Mouse (Mus musculus): ENCODE results near the gene Foxred1.

The Foxred1 gene

DNA sequence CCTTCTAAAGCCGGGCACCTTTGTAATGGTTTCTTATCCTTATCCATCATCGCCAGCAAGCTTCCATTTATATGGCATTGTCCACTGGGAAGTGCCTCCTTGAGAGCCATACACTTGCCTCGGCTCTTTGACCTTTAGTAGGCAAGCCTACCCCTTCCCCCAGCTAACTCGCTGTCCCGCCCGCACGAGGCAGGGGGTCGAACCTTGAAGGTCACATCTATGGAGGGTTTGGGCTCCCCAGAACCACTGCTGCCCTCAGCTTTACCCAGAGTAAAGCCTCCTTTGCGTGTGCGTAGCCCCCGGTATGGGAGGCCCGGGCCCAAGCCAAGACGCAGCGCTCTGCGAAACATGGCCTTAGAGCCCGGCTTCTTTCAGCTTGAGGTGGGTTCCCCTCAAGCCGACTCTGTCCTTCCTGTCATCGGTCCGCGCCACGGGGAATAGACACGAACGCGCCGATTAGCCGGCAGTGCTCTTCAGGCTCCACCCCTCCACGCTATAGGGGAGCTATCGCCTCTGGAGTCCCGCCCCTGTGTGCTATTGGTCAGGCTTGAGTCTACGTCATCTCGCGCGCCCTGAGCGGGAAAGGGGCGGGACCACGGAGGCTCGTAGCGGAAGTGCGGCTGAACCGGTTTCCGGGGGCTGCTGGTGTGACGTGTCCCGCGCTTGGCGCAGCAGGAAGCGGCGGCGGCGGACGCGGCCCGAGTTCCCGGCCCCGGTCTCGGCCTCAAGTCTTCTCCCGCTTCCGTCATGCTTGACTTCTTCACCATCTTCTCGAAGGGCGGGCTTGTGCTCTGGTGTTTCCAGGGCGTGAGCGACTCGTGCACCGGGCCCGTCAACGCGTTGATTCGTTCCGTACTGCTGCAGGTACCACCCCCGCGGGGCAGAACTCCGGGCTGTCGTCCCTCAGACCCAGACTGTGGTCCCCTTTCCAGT lies at the start of gene Foxred1:
Gene Foxred1, minus strand, starts transcription at position 514 of the 933 bp plus-strand sequence.
- DNase-seq (ENCODE audit: low spot score): peak; percentile 100

DNA sequence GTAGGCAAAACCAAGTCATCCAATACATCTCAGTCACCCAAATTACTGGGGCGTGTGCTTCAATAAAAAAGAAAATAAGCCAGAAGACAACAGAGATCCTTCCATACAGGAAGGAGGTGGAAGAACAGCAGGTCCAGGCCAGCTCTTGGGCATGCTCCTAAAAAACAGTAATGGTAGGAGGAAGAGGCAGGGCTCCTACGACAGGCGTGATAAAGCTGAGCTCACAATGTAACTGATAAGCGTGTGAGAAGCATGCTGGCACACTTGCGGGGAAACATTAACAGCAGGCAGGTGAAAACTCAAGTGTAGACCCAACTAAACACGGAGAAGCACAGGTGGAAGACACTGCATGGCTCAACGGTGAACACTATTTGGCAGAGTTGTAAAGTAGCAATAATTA lies 46.5 kb upstream of the Foxred1 start:
- DNase-seq (ENCODE audit: low spot score): no peak

DNA sequence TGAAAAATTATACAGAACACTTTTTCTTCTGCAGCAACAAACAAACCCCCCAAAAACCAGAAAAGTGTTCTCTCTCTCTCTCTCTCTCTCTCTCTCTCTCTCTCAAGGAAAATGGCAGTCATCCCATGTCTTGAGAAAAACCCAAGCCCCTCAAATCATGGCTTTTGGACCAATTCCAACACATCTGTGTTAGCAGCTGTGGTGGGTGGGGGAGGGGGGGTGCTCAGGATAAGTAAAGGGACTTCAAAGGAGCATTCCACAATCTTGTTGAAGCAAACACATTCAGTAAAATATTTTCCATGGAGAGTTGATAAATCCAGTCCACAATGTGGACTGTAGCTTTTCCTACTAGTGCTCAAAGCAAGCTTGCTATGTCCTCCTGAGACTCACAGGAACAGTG lies 38.6 kb upstream of the Foxred1 start:
- DNase-seq (ENCODE audit: low spot score): no peak

DNA sequence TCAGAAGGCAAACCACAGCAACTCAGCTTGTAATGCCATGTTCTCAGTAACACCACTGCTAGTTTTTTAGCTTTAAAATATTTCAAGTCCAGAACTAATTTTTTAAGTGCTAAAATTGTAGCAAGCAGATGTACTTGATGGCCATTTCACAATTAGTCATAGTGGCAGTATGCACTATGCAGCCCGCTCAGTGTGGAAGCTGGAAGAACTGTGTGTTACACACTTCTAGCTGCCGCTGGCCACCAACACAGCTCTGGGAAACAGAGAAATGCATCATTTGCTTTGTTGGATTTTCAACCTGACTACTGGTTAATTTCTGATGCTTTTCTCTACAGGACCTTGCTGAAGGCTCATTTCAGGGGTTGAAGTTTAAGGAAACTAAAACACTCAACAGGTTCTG lies 36.5 kb upstream of the Foxred1 start:
- no peak for DNase-seq (ENCODE audit: low spot score)

DNA sequence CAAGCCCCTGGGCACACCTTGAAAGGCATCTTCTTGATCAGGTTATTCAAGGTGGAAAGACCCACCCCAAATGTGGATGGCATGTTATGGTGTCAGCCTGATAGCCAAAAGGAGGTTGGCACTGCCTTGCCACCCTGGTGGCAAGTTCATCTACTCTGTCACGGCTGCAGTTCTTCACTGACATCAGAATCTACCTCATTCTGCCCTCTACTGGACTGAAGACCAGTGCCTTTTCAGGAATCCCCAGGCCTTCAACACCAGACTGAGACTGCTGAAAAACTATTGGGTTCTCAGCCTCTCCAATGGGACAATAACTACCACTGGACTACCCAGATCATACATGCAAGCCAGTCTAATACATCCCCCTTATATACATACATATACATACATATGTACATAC lies 28.9 kb upstream of the Foxred1 start:
- DNase-seq (ENCODE audit: low spot score): no peak

DNA sequence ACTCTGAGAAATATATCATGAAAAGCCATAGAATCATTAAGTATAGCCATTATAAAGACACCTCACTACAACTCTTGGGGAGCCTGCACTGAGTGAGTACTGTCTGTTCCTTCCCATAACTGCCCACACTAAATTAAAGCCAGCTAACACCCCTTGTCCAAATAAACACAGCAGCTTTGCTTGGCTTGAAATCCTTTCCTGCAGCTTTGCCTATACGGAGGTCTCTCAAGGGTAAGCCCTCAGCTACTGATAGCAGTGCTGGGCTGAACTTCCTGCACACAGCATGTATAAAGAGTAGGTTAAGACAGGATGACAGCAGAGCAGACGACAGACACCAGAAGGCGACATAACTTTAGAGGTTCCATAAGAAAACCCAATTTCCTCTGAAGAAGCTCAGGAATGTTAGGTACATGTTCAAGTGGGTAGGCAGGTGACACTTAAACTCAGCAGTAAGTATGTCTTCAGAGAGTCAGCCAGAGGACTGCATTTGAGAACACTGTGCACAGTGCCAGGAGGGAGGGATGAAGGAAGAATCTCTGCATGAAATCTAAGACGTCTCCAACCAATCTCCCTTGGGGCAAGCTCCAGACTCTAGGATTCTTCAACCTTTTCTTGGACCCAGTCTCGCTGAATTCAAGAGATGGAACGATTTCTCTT lies 28.2 kb upstream of the Foxred1 start:
- no peak for DNase-seq (ENCODE audit: low spot score)

DNA sequence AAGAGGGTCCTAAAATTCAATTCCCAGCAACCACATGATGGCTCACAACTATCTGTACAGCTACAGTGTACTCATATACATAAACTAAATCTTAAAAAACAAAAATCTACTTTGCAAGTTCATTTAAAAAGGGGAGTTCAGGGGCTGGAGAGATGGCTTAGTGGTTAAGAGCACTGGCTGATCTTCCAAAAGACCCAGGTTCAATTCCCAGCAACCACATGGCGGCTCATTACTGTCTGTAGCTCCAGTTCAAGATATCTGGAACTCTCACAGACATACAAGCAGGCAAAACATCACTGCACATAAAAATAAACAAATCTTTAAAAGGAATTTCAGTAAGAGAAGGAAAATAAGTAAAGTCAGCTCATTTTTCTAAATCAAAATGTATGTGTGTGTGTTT lies 27.5 kb upstream of the Foxred1 start:
- no peak for DNase-seq (ENCODE audit: low spot score)

DNA sequence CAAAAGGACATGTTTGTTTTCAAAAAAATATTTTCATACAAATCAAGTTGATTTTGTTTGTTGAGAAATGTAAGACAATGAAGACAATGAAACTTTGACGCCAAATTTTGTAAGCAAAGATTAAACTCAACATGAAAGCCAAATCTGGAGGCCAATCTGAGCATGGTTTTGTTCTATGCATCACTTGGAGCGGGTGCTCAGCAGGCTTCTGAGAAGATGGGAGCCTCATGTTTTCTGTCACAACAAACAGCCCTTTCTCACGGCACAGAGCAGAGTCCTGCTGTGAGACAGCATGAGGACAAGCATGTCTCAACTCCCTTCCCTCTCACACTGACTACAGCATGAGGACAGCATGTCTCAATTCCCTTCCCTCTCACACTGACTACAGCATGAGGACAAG lies 25.1 kb upstream of the Foxred1 start:
- no peak for DNase-seq (ENCODE audit: low spot score)

DNA sequence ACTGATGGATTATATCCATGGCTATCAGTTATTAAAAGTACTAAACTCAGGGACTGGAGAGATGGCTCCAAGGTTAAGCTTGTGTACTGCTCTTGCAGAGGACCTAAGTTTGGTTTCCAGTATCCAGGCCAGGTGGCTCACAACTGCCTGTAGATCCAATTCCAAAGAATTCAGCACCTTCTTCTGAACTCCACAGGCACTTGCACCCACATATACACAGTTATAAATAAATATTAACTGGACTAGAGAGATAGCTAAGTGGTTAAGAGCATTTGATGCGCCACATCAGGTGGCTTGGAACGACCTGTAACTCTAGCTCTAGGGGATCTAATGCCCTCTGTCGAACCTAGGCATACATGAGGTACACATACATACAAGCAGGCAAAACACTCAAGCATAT lies 17.8 kb upstream of the Foxred1 start:
- no peak for DNase-seq (ENCODE audit: low spot score)

DNA sequence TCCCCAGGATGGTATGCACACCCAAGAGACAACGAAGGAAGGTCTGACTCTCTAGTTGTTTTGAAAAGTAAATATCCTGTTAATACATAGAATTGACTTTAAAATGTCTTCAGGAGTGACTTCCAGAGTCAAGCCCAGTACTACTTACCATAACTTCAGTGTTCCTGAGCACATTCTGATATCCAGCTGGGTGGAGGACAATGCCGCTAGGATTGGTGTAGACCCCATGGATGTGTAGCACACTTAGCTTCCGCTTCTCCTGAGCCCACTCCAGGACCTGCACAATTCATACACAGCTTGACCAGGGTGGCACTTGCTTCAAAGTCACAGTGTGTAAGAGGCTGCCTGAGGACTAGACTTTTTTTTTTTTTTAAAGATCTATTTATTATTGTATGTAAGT lies 12.6 kb upstream of the Foxred1 start:
- DNase-seq (ENCODE audit: low spot score): no peak

DNA sequence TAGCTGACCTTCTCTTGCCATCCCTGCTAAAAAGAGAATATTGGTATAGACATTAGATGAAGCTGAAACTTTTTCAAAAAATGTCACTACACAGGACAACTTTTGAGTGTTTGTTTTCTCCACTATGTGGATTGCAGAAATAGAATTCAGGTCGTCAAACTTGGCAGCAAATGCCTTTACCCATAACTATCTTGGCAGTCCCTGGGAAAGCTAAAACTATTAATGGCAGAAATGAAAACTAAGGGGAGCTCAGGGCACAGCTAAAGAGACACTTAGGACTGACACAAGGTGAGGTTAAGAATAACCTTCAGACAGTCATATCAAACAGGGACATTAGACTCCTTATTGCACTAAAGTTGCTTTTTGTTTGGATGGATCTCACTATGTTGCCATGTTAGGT lies 7.1 kb upstream of the Foxred1 start:
- DNase-seq (ENCODE audit: low spot score): no peak

DNA sequence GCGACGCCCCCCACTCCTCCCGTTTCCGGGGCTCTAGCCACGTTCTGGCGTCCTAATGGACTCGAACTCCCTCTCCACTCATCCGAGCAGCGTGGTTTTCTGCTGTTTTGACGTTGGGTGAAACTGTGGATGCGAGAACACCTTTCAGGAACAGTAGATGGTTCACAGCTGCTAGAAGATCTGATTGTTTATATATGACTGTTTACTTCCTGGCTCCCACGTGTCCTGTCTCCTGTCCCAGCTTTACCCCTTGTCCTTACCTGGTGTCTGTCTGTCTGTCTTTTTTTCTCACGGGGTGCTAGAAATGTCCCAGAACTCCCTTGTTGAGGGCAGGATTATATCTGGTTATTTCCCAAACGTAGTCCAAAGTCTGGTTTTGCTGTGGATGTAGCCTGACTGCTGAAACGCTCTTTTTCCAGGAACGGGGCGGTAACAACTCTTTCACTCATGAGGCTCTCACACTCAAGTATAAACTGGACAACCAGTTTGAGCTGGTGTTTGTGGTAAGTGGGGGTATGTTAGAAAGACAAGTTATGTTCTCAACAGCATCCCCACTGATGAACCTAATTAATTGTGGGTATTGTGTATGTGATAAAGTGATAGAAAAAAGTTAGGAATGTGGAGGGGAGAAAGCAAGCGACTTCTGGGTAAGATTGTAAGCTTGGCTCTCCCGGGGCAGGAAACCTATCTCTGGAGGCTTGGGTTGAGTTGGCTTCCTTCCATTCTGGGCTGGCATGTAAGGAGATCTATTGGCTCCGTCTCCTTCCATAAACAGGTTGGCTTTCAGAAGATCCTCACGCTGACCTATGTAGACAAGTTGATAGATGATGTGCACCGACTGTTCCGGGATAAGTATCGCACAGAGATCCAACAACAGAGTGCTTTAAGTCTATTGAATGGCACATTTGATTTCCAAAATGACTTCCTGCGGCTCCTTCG lies 987 bp upstream of the Foxred1 start:
- no peak for DNase-seq (ENCODE audit: low spot score)

DNA sequence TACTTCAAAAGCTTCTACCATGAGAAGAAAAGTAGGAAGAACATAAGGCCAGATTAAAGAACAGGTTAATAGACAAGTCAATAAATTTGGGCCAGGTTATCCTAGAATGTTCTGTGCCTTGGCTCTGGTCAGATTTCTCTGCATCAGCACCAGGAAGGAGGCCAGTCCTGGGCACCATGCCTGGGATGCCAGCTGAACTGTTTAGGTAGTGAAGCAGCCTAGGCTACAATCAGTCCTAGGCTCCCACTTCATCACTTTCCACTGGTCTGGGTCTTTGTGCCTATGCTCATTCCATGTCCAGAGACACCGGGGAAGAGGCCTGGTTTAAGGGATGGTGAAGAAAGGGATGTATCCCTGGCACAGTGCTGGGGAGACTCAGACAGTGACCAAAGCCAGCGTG lies 6.4 kb downstream of the Foxred1 start:
- DNase-seq (ENCODE audit: low spot score): no peak

DNA sequence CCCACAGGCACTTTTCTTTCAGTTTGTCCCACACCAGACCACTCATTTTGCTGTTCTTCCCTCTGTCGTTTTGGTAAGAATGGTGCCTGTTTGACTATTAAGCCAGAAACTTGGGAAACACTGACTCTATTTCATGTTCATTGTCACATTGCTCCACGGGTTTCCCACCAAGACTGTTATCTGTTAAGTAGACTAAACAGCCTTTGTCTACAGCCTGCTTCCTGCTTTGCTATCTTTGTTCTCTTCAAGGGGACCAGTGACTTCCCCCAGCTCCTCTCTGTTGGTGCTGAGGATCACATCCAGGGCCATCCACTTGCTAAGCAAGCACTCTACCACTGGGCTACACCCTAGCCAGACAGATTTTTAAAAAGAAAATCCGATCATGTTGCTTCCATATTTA lies 7.3 kb downstream of the Foxred1 start:
- DNase-seq (ENCODE audit: low spot score): no peak

DNA sequence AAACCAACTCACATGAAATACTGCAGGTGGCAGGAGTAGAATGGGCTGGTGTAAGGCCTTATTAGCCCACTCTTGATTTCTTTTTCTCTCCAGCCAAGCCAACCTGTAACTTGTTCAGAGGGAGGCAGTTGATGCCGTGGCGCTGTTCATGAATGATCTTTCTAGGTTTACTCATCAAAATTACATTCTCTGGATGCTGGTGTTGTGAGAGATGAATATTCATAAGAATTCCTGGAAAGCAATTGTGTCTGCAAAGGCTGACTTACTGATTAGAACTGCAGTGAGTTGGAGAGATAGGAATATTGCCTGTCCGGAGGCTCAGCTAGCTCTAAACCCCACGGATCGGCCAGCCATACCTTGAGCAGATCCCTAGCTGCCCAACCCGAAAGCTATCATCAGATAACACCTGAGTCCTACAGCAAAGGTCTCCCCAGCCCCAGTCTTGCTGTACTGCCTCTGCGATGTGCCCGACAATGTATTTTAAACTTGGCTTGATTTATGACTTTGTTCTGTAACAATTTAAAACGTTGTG lies 10.3 kb downstream of the Foxred1 start:
- DNase-seq (ENCODE audit: low spot score): no peak

DNA sequence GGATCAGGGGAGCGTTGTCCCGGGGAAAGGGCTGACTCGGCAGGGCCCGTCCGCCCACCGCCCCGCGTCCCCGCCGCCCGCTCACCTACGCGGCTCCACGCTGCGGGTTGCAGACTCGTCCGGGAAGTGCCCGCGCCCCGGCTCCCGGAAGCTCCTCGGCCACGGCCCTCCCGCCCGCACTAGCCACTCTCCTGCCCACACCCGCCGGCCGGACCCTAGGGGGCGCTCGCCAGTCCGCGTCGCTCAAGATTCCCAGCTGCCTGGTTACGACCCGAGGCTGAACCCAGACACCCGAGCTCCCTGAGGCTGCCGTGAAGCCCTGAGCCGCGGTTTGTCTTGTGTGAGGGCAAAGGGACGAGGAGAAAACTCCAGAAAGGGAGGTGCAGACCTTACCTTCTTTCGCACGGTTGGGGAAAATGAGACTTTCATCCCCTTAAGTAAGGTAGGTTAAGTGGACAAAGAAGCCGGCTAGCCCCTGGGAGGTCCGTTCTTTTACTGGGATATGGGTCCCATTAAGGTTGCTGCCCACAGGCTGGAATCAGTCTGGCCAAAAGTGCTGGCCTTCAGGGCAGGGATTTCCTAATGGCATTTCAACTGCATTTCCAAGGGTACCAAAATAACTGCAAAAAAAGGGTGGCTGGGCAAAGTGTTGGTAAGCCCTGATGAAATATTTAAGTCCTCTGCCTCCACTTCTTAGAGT lies 10.9 kb downstream of the Foxred1 start, which contains the start of the genes Srpr and Tirap:
Gene Srpr, plus strand, starts transcription at position 404 of the 700 bp plus-strand sequence.
Gene Tirap, minus strand, starts transcription at position 520 of the 700 bp plus-strand sequence.
- DNase-seq (ENCODE audit: low spot score): peak; percentile 78

DNA sequence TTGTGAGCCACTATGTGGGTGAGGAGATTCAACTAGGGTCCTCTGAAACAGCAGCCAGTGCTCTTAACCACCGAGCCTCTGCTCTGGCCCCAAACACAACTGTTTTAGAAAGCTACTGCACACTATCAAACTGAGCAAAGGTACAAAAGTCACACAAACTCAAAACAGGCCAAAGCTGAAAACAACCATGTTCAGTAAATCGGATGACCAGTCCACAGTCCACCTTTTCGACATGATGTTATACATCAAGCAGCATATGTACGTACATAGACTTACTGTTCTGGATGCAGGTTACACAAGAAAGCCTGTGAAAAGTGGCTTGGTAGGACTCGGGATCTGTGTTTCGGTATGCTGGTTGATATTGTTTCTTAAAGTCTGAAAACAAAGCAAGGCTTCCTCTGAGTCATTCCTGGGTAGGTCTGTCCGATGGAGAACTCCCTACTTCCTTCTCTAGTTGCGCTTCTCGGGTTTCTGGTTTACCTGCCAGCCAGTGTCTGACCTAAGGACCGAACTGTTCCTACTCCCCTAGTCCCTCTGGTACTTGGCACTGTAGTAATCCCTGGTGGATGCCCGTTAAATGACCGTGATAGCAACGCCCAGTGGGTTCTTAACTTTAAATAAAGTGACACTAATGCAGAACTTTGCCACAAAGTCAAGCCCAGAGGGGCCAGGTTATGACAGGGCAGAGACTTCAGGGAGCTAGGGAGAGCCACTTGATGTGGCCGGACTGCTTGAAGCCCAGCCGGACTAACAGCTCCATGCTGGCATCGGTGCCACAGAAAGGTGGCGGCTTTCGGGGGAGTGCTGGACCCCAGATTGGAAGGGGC lies 11.7 kb downstream of the Foxred1 start:
- no peak for DNase-seq (ENCODE audit: low spot score)

DNA sequence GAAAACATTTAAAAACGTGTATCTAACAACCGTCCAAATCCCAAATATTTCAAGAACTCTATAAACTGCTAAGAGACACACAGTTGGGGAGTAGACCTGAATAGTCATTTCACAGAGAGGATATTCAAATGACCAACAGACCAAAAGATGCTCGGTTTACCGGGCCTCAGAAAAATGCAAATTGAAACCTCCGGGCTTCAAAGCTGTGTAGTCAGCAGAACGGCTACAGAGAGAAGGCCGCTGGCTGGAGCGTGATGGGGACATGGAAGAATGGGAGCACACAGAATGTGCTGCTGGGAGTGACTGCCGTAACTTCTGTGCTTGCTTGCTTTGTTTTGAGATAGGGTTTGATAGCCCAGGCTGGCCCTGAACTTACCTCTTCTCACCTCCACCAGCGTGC lies 12.5 kb downstream of the Foxred1 start:
- no peak for DNase-seq (ENCODE audit: low spot score)

DNA sequence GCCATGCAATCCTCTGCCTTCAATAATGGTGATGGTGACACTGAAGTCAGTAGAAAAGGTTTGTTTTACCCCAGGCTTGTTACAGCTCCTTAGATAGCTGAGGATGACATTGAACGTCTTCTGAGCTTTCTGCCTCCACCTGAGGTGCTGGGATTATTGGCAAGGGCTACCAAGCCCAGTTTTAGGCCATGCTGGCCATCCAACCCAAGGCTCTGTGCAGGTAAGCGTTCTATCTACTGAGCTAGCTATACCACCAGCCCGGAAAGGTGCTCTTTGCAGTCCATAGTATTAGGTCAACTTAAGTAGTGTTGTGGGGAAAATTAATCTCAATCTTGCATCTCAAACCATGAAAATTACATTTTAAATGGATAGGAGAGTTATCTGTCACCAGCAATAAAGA lies 13.2 kb downstream of the Foxred1 start:
- DNase-seq (ENCODE audit: low spot score): no peak

DNA sequence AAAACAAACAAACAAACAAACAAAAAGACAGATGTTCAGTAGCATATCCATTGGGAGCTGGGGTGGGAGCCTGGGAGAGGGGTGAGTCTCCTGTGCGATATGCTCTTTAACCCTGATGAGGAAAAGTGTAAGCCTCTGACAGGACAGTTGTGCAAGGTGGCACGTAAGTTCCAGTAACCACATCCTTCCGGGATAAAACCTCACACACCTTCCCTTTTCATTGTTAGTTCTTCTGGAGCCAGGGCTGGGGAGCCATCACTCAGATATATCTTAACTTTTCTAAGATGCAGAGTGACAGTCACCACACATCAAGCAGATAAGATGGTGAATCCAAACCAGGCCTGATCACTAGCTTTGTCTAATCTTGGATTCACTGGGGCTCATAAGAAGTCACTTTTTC lies 16.8 kb downstream of the Foxred1 start:
- no peak for DNase-seq (ENCODE audit: low spot score)
